Mouse (Mus musculus) kidney, postnatal 14 days (tissue): ENCODE results near the gene Maml3.
A peak's percentile ranks its signal among the peaks of the same experiment; 100 is the strongest.

Experiments used
- DNase-seq: peaks from one replicate; pipeline ENCODE4 v3.0.0; 2022; ENCODE audit warnings: mixed read lengths

Gene Maml3

GRCm38 (mm10) chr3:51649426-51649825 lies 455.4 kb downstream of the Maml3 start:
- peak; percentile 50 for DNase-seq

GRCm38 (mm10) chr3:51648037-51648664 lies 456.7 kb downstream of the Maml3 start:
- DNase-seq: peak; percentile 81

GRCm38 (mm10) chr3:51647356-51647755 lies 457.5 kb downstream of the Maml3 start:
- no peak for DNase-seq

GRCm38 (mm10) chr3:51646301-51646700 lies 458.6 kb downstream of the Maml3 start:
- no peak for DNase-seq

GRCm38 (mm10) chr3:51645484-51645883 lies 459.4 kb downstream of the Maml3 start:
- DNase-seq: no peak

- DNase-seq: no peak
These were observed 466.6 kb downstream of the Maml3 start for GRCm38 (mm10) chr3:51638260-51638659.

GRCm38 (mm10) chr3:51637326-51637725 lies 467.6 kb downstream of the Maml3 start:
- no peak for DNase-seq

- no peak for DNase-seq
These were observed 468.2 kb downstream of the Maml3 start for GRCm38 (mm10) chr3:51636700-51637099.

GRCm38 (mm10) chr3:51635960-51636359 lies 468.9 kb downstream of the Maml3 start:
- no peak for DNase-seq
